Mouse (Mus musculus) hindbrain, embryonic 14.5 days (tissue): ENCODE results near the gene Chpt1. TPM values are rescaled to one million over a fixed set of nuclear protein-coding genes. Genes with fewer than 3 reads are reported as not detected.
"Not testable (repeated sequence)": the region's sequence is repeated elsewhere in the genome, so short reads cannot be mapped to it uniquely, and the experiment has no call there.

ENCODE experiments used
- ATAC-seq: fragments of 200-750 bp; cut with Nextera tagmentation; 2 replicates; pipeline ENCODE4 v1.8.0; 2017; ENCODE audit warnings: moderate number of reproducible peaks, mild to moderate bottlenecking, moderate TSS enrichment, moderate library complexity; ENCODE audit not compliant: low FRiP score
- DNase-seq: peaks from one replicate; pipeline ENCODE4 v3.0.0-alpha.2; 2015; ENCODE audit warnings: low spot score
- H3K27ac ChIP-seq: fragments of 300-500 bp; sonication (generic); 2 replicates; pipeline ENCODE4 v1.5.1; 2014; ENCODE audit warnings: mild to moderate bottlenecking, moderate library complexity
- H3K27me3 ChIP-seq: fragments of 300-500 bp; sonication (generic); 2 replicates; pipeline ENCODE4 v1.6.1; 2014; ENCODE audit warnings: mild to moderate bottlenecking, low read length, mixed read lengths; ENCODE audit not compliant: control insufficient read depth, insufficient read depth
- H3K36me3 ChIP-seq: fragments of 300-500 bp; sonication (generic); replicated peaks from 2 replicates; pipeline ENCODE4 v1.6.1; 2014; ENCODE audit not compliant: control insufficient read depth, insufficient read depth
- H3K4me1 ChIP-seq: fragments of 300-500 bp; sonication (generic); replicated peaks from 2 replicates; pipeline ENCODE4 v1.6.1; 2014; ENCODE audit warnings: antibody characterized with exemption, low read length, mixed read lengths; ENCODE audit not compliant: control insufficient read depth, insufficient read depth
- H3K4me2 ChIP-seq: fragments of 300-500 bp; sonication (generic); replicated peaks from 2 replicates; pipeline ENCODE4 v1.6.1; 2014; ENCODE audit warnings: mild to moderate bottlenecking, moderate library complexity
- H3K4me3 ChIP-seq: fragments of 300-500 bp; sonication (generic); replicated peaks from 2 replicates; pipeline ENCODE4 v1.5.1; 2014; ENCODE audit warnings: mild to moderate bottlenecking, low read length
- H3K9ac ChIP-seq: fragments of 300-500 bp; sonication (generic); 2 replicates; pipeline ENCODE4 v1.6.1; 2014
- H3K9me3 ChIP-seq: fragments of 300-500 bp; sonication (generic); 2 replicates; pipeline ENCODE4 v1.6.1; 2016; ENCODE audit warnings: low read length; ENCODE audit not compliant: control insufficient read depth
- WGBS: fragments of 180-500 bp; shearing (Covaris S2); extraction: QIAGEN DNeasy Blood & Tissue Kit; methylation state at CpG from one replicate; pipeline ENCODE4 v1.1.7; 2014; 5-methylcytosine and 5-hydroxymethylcytosine counted together
- polyA plus RNA-seq: library from polyadenylated mRNA; unstranded; fragments of >200 nt; fragmentation: Nextera tagmentation; extraction: Ambion mirVana; gene quantifications from 2 replicates; pipeline ENCODE4 v1.2.1, GENCODE M21; 2014

The Chpt1 gene
- polyA plus RNA-seq, 1 experiment from 2014 or later: 15.6 TPM

DNA sequence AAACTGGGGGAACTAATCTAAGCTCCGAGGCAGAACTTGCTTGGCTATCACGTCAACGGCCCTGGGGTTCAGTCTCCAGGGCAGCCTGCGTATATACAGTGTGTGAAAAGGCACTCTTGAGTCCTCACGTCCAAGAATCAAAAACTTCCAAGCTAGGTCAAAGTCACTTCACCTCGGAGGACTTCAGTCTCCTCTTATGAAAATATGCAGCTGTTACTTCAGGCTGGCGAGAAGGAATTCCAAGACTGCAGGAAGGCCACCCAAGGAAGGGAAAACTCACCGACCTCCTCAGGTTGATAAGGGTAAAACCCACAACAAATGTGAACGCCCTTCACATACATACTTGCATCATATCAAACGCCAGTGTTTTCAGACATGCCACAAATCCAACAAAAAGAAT is 2.5 kb downstream of the Chpt1 start:
- Histone ChIP-seq H3K4me1 (peaks cover 14% of the 10 kb centered on the region), H3K36me3 (no peaks in the 10 kb centered on the region), H3K9ac (no peak overlapping the region), H3K9me3 (no peaks in the 10 kb centered on the region), H3K27ac (no peak overlapping the region), H3K27me3 (no peaks in the 10 kb centered on the region), H3K4me2 (no peak overlapping the region), H3K4me3 (no peak overlapping the region)
- 86% methylated on average over 10 of the region's 10 CpGs for WGBS
- ATAC-seq (no peak), DNase-seq (no peak)

- DNase-seq (no peak), ATAC-seq (no peak)
- H3K27me3 ChIP-seq: no peaks in the 10 kb centered on the region
- no peaks in the 10 kb centered on the region for H3K9me3 ChIP-seq
- H3K27ac ChIP-seq: no peak overlapping the region
- WGBS: 72% methylated on average over 5 of the region's 5 CpGs
- H3K4me2 ChIP-seq: no peak overlapping the region
- H3K4me3 ChIP-seq: no peak overlapping the region
- no peak overlapping the region for H3K9ac ChIP-seq
- H3K36me3 ChIP-seq: no peaks in the 10 kb centered on the region
- H3K4me1 ChIP-seq: peaks cover 14% of the 10 kb centered on the region
Measured at GRCm38 (mm10) chr10:88499993-88500392, 3.9 kb downstream of the Chpt1 start.

DNA sequence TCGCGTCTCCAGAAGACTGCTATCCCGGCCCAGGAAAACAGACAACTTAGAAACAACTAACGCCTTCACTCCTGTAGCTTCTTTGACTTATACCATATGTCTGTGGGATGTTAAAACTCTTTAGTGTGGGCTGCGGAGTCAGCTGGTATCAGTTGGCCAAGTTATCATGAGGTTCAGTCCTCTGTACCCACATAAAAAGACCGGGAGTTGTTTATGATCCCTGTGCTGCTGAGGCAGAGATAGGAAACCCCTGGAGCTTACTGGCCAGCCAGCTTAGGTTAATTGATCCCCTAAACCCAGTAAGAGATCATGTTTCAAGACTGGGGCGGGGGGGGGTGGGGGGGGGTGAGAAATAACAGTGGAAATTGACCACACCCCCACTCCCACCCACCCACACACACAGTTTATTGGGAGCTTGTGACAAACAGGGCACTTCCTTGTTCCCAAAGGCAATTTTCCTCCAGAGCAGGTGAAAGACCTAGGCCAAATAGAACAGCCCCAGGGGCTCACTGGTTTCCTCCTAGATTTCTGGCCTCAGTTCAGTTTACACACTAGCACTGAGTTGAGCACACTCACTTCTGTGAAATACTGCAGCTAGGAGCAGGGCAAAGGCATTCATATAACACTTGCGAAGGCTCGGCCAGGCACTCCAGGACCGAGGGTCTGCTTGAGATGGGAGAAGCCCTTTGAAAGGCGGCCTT is 6.9 kb downstream of the Chpt1 start:
- ATAC-seq: no peak
- 81% methylated on average over 11 of the region's 11 CpGs for WGBS

GRCm38 (mm10) chr10:88494959-88495587 is 8.8 kb downstream of the Chpt1 start:
- Histone ChIP-seq H3K4me2 (no peak overlapping the region), H3K27me3 (no peaks in the 10 kb centered on the region), H3K4me1 (no peaks in the 10 kb centered on the region), H3K27ac (no peak overlapping the region), H3K4me3 (no peak overlapping the region), H3K9me3 (no peaks in the 10 kb centered on the region), H3K36me3 (no peaks in the 10 kb centered on the region), H3K9ac (no peak overlapping the region)
- WGBS: 86% methylated on average over 4 of the region's 4 CpGs
- DNase-seq (no peak), ATAC-seq (no peak)

More for the DNA sequence above, 6.9 kb downstream of the Chpt1 start:
- Histone ChIP-seq H3K9ac (no peak overlapping the region), H3K36me3 (no peaks in the 10 kb centered on the region), H3K4me1 (peaks cover 2% of the 10 kb centered on the region; the same call in 1 of the 2 replicates), H3K4me3 (no peak overlapping the region), H3K4me2 (no peak overlapping the region), H3K27me3 (no peaks in the 10 kb centered on the region), H3K27ac (no peak overlapping the region), H3K9me3 (no peaks in the 10 kb centered on the region)
- no peak for DNase-seq

DNA sequence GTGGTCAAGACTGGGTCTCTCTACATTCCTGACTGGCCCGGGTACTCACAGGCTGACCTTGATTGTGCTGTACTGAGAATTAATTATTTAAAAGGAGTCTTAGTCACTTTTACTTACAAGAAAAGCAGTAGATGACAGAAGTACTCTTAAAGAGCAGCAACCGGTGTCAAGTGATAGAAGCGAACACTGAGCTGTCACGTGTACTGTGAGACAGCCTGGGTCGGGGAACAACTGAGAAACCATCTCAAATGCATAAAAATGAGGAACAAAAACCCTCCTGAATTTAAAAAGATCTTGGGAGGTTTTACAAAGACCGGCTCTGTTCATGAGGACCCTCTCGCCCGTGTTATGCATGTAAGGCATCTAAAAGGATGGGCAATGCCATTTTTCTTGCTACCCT is 11.2 kb downstream of the Chpt1 start:
- Histone ChIP-seq H3K9me3 (no peaks in the 10 kb centered on the region), H3K27me3 (no peaks in the 10 kb centered on the region), H3K9ac (no peak overlapping the region), H3K4me2 (no peak overlapping the region), H3K4me1 (no peaks in the 10 kb centered on the region), H3K27ac (no peak overlapping the region), H3K36me3 (no peaks in the 10 kb centered on the region), H3K4me3 (no peak overlapping the region)
- no peak for DNase-seq
- no peak for ATAC-seq
- 69% methylated on average over 8 of the region's 8 CpGs for WGBS

- H3K27me3 ChIP-seq: no peaks in the 10 kb centered on the region
- ATAC-seq (no peak), DNase-seq (no peak)
- no peaks in the 10 kb centered on the region for H3K36me3 ChIP-seq
- H3K4me3 ChIP-seq: no peak overlapping the region
- H3K27ac ChIP-seq: no peak overlapping the region
- H3K9me3 ChIP-seq: no peaks in the 10 kb centered on the region
- no peak overlapping the region for H3K4me2 ChIP-seq
- H3K4me1 ChIP-seq: no peaks in the 10 kb centered on the region
- WGBS: 56% methylated on average over 7 of the region's 7 CpGs
- H3K9ac ChIP-seq: no peak overlapping the region
Measured at GRCm38 (mm10) chr10:88491632-88492031, 12.2 kb downstream of the Chpt1 start.

- WGBS: 92% methylated on average over 5 of the region's 5 CpGs
- H3K27ac ChIP-seq: no peak overlapping the region
- H3K9me3 ChIP-seq: no peaks in the 10 kb centered on the region
- no peak overlapping the region for H3K4me2 ChIP-seq
- H3K36me3 ChIP-seq: peaks cover 8% of the 10 kb centered on the region; the same call in 1 of the 2 replicates
- no peak overlapping the region for H3K9ac ChIP-seq
- H3K4me1 ChIP-seq: no peaks in the 10 kb centered on the region
- H3K27me3 ChIP-seq: no peaks in the 10 kb centered on the region
- no peak overlapping the region for H3K4me3 ChIP-seq
- ATAC-seq (no peak), DNase-seq (no peak)
Measured at GRCm38 (mm10) chr10:88488629-88489028, 15.2 kb downstream of the Chpt1 start.

- H3K4me2 ChIP-seq: not testable (repeated sequence)
Measured at GRCm38 (mm10) chr10:88482866-88483265, 21.0 kb downstream of the Chpt1 start.

DNA sequence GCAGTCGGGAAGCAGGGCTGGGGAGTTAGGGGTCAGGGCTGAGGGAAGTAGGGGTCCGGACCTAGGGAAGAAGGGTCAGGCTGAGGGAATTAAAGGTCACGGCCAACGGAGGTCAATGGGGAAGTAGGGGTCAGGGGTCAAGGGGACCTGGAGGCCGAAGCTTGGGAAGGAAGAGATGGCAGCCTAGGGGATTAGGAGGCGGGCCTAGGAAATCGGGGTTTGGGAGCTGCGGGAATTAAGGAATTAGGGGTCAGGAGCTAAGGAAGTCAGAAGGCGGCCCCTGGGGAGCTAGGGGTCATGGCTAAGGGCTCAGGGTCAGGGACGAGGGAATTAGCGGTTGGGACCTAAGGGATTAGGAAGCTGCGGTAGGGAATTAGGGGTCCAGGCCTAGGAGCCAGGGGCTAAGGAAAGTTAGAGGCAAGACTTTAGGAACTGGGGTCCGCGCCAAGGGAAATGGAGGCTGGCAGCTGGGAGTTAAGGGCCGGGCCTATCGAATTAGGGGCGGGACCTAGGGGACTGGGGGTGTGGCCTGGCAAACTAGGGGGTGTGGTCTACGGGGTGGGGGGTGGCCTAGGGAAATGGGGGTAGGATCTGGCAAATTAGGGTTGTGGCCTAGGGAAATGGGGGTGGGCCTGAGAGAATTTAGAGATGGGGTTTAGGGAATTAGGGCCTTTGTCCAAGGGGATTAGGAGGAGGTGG is 43.6 kb downstream of the Chpt1 start:
- Histone ChIP-seq H3K4me1 (no peaks in the 10 kb centered on the region), H3K9ac (no peak overlapping the region), H3K27me3 (no peaks in the 10 kb centered on the region), H3K27ac (no peak overlapping the region), H3K9me3 (no peaks in the 10 kb centered on the region), H3K36me3 (no peaks in the 10 kb centered on the region), H3K4me3 (no peak overlapping the region), H3K4me2 (no peak overlapping the region)
- WGBS: 78% methylated on average over 18 of the region's 18 CpGs
- DNase-seq (no peak), ATAC-seq (no peak)

More at GRCm38 (mm10) chr10:88482866-88483265, 21.0 kb downstream of the Chpt1 start:
- H3K4me3 ChIP-seq, H3K9ac ChIP-seq, H3K9me3 ChIP-seq, H3K27ac ChIP-seq, ATAC-seq, H3K27me3 ChIP-seq, DNase-seq, H3K4me1 ChIP-seq, H3K36me3 ChIP-seq: not testable (repeated sequence)
- 92% methylated on average over 10 of the region's 10 CpGs for WGBS
